Mouse (Mus musculus): ENCODE data around the gene Oaz1.

The Oaz1 gene

GRCm38 (mm10) chr10:80848571-80848970, 22.1 kb downstream of the Oaz1 start:
- WGBS, result 20% methylated on average over 10 of the region's 10 CpGs

- under 1% methylated on average over 81 of the region's 81 CpGs for WGBS
These were observed 28.7 kb downstream of the Oaz1 start, which contains the start of the genes Lsm7 and Sppl2b for GRCm38 (mm10) chr10:80854913-80855748. Gene Lsm7 (minus strand): TSS chr10:80855209. Gene Sppl2b (plus strand): TSS chr10:80855275.

DNA sequence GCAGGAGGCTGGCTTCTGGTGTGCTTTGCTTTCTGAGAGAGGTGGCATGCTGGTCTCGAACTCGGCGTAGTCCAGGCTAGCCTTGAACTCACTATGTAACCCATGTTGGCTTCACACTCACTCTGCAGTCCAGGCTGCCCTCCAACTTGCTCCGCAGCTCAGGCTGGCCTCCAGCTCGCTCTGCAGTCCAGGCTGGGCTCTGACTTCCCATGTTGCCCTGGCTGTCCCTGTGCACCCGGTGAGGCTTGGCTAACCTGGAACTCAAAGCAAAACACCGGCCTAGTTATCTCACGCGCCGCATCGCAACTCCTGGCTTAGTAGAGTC, 29.3 kb downstream of the Oaz1 start:
- WGBS, result 8% methylated on average over 11 of the region's 11 CpGs

DNA sequence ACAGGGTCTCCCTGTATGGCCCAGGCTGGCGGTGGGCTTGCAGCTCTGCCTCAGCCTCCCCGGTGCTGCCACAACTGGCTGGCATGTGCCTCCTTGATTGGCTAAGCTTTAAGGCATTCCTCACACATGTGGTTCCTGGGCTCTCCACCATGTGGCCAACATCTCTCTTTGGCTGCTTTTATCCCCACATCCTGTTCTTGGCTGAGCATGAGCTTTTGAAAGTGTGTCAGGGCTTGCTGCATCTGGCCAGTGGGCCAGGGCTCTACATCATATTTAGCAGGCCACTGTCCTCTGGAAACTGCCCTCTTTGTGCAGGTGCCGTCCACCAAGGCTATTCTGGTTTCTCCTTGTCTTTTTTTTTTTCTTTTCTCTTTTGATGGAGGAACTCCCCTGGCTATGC, 29.8 kb downstream of the Oaz1 start:
- WGBS, result 33% methylated on average over 3 of the region's 3 CpGs

GRCm38 (mm10) chr10:80856908-80857307, 30.5 kb downstream of the Oaz1 start:
- WGBS, result 69% methylated on average over 5 of the region's 5 CpGs

DNA sequence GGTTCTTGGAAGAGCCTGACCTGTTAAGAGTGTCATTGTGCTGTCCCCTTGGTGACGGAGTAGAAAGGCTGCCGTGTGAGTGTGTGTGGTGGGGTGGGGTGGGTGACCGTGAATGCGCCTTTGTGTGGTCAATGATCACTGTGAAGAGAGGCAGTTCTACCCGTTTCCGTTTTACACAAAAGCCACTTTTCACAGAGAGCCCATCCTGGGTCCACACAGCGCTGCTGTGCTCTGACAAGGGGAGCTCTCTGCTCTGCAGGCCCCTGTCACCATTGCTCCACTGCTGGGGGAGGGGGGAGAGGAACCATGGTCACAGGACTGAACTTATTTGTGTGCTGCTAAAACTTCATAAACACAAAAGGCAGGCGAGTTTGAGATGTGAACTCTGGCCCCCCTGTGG, 30.9 kb downstream of the Oaz1 start:
- WGBS, result 55% methylated on average over 8 of the region's 8 CpGs

DNA sequence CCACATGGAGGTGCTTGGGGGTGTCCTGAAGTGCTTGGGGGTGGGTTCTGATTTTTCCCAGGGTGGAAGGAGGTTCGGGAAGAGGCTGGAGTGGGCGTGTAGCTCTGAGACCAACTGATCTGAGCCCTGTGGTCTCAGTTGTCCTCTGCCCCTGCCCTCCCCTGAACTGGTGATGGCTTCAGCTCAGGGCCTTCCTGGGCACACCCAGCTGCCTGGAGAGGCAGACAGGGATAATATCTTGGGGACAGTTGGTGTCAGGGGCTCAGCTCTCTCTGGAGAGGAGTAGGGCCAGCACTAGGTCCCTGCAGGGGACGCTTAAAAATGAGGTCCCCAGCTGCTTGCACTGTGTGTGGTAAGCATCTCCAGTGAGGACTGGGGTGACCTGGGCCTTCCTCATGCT, 31.4 kb downstream of the Oaz1 start:
- WGBS, result 53% methylated on average over 3 of the region's 3 CpGs

DNA sequence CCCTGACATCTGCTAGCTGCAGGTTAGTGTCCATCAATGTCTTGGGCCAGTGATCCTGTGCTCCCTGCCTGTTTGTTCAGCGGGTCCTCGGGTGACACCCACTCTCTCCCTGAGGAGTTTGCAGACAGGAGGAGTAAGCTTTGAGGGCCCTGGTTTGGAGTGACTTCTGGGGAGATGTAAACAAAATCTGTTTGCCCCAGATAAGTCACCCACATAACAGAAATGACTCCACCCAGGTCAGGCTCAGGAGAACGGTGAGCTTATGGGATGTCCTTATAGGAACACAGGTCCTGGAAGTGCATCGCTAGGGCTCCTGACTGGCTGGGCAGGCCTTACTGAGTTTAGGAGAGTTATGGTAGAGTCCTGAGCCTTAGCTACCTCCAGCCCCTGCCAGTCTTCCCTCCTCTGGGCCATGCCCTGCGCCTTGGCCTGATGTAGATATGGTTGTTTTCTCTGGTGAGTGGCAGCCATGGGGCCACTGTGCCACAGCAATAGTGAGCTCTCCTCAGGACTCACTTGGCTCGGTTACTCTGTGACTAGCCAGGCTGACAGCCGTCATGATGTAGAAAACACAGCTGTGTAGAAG, 32.0 kb downstream of the Oaz1 start:
- 70% methylated on average over 7 of the region's 7 CpGs for WGBS

DNA sequence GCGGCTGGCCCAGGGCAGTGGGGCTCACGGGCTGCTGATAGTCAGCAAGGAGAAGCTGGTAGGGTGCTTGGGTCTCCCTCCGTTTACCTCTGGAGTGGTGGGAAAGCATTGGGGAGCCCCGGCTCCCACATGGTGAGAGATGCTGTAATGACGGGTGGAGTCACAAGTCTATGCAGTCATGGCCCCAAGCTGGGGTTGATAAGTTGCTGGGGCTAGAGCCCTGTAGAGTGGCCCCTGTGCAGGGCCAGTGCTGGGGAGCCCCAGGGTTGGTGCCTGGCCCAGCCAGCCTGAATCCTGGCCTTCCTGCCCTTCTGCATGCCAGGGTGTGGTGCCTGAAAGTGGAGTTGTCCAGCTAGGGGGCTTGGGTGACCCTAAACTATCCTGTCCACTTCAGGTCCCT, 35.8 kb downstream of the Oaz1 start:
- WGBS, result 94% methylated on average over 5 of the region's 5 CpGs

- WGBS, result 80% methylated on average over 16 of the region's 16 CpGs
These were observed 38.0 kb downstream of the Oaz1 start for GRCm38 (mm10) chr10:80864446-80864845.

- WGBS, result 93% methylated on average over 2 of the region's 6 CpGs
These were observed 44.5 kb downstream of the Oaz1 start for GRCm38 (mm10) chr10:80870993-80871392.

DNA sequence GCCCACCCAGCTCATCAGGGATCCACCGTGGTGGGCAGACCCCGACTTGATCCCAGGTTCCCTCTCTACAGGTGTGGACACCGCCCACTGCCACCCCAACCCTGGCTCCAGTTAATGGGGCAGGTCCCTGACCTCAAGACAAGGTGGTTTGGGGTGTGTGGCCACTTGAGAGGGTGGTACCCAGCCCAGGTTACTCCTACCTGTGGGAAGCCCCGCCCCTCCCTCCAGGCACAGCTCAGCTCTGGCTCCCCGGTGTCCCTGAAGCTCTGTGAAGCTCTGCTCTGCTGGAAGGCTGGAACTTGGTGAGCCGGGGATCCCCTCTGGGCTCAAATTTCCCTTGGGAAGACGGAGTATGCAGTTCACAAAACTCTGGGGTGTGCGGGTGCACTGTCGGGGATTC, 45.1 kb downstream of the Oaz1 start, which contains the start of gene Tmprss9:
Gene Tmprss9 (plus strand): TSS at position 268 of the 400 bp plus-strand sequence.
- WGBS, result 33% methylated on average over 9 of the region's 9 CpGs

GRCm38 (mm10) chr10:80874035-80874434, 47.6 kb downstream of the Oaz1 start:
- 81% methylated on average over 9 of the region's 9 CpGs for WGBS

DNA sequence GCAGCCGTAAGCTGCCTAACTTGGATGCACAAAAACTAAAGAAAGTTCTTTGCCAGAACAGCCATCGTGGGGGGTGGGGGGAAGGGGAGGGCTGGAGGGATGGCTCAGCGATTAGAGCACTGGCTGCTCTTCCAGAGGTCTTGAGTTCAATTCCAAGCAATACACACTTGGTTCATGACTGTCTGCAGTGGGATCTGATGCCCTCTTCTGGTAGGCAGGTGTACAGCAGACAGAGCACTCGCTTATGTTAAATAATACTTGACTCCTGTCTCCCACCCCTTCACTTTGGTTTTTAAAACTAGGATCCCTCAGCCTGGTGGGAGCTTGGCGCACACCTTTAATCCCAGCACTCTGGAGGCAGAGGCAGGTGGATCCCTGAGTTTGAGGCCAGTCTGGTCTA, 49.6 kb downstream of the Oaz1 start:
- 15% methylated on average over 5 of the region's 5 CpGs for WGBS

DNA sequence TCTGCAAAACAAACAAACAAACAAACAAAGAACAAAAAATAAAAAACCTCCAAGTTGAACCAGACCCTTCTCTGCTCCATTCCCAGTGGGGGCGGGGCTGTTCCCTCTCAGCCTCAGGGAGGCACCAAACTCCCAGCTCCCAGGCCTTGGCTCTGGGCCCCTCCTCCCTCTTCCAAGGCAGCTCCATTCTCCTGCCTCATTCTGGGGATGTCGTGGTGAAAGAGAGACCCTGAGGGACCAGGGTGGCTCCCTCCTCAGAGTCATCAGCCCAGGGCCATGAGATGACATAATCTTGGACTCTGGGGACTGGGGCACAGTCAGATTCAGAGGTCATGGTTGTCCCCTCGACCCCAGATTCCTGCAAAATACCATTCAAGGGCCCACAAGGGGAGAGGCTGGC, 50.1 kb downstream of the Oaz1 start:
- WGBS, result 41% methylated on average over 3 of the region's 3 CpGs
